Mouse (Mus musculus): ENCODE measurements around the gene Lxn. TPM values are rescaled to one million over a fixed set of nuclear protein-coding genes. Genes with fewer than 3 reads are reported as not detected.

The Lxn gene
- polyA plus RNA-seq, 1 experiment from 2014 or later = 69.0 TPM

DNA sequence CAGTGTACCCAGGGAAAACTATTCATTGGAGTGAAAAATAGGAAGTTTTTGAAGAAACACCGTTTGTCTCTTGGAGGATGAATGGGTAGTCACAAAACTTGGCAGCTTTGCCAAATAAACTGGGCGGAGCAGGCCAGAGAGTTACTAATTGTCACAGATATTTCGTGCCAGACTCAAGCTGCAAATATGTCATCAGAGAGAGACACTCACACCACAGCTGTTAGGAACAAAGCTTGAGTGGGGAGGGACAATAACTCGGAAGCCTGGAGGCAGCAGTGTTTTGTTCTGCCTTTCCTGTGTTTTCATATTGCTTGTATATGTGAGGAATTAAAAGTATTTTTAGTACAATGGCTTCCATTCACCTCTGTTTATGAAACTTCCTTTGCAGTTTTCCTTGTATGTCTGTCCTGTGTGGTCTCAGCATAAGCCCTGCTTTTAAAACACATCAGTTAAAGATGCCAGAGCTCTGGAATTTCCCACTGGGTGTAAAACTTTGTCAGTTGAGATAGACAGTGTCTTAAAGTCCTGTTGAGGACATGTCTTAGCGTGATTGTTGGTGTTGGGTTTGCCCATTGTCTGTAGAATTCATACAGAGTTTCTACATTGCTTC, 13.0 kb downstream of the Lxn start:
- Histone ChIP-seq H3K9me3 (replicated peaks) (no peaks in the 10 kb centered on the region), H3K4me2 (no peak overlapping the region), H3K9ac (no peak overlapping the region), H3K4me3 (replicated peaks) (no peak overlapping the region), H3K36me3 (peaks cover 89% of the 10 kb centered on the region), H3K4me1 (no peaks in the 10 kb centered on the region), H3K27ac (no peak overlapping the region; the same call in 1 of the 2 replicates), H3K27me3 (no peaks in the 10 kb centered on the region)
- 84% methylated on average over 5 of the region's 5 CpGs for WGBS
- no peak for ATAC-seq (replicated peaks; ENCODE audit: low FRiP score)

GRCm38 (mm10) chr3:67449660-67450059, 14.1 kb downstream of the Lxn start:
- H3K27ac ChIP-seq = no peak overlapping the region
- peaks cover 89% of the 10 kb centered on the region for H3K36me3 ChIP-seq
- H3K9me3 ChIP-seq (replicated peaks) = no peaks in the 10 kb centered on the region
- no peak overlapping the region for H3K9ac ChIP-seq
- no peaks in the 10 kb centered on the region for H3K27me3 ChIP-seq
- WGBS = 90% methylated on average over 21 of the region's 21 CpGs
- H3K4me3 ChIP-seq (replicated peaks) = no peak overlapping the region
- H3K4me2 ChIP-seq = no peak overlapping the region
- no peak for ATAC-seq (replicated peaks; ENCODE audit: low FRiP score)
- H3K4me1 ChIP-seq = no peaks in the 10 kb centered on the region

DNA sequence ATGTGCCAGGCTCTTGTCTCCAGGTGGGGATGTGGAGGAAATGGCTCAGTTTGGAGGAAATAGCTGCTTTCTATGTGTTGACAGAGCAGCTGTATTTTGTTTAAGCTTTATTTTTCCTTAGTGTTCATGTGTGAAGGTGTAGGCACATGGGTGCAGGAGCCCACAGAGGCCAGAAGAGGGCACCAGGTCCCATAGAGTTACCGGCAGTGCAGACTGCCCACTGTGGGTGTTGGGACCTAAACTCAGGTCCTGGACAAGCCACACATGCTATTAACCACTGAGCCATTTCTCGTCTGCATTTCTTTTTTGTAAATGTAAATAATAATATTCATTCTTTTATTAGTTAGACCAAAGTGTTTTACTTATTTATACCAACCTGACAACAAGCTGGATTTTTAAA, 16.6 kb downstream of the Lxn start:
- ATAC-seq (replicated peaks; ENCODE audit: low FRiP score) = no peak
- Histone ChIP-seq H3K4me2 (no peak overlapping the region), H3K27ac (no peak overlapping the region), H3K9ac (no peak overlapping the region), H3K4me3 (replicated peaks) (no peak overlapping the region), H3K4me1 (no peaks in the 10 kb centered on the region), H3K9me3 (replicated peaks) (no peaks in the 10 kb centered on the region), H3K36me3 (peaks cover 90% of the 10 kb centered on the region), H3K27me3 (no peaks in the 10 kb centered on the region)
- WGBS = 93% methylated on average over 2 of the region's 2 CpGs

DNA sequence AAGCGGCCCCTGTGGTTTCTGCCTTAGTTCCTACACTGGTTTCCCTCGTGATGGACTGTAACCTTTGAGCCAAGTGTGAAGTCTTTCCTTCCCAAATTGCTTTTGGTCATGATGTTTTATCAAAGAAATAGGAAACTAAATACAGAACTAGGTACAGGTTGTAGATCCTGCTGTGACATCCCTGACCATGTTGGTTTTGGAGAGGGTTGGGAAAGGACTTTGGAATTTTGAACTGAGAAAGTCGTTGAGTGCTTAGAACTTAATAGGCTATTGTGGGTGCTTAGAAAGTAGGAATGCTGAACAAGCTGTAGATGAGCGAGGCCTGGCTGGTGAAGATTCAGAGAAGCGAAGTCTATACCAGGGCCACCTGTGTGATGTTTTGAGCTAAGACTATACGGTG, 29.7 kb downstream of the Lxn start:
- H3K4me2 ChIP-seq = no peak overlapping the region
- no peak overlapping the region for H3K4me3 ChIP-seq (replicated peaks)
- no peak for ATAC-seq (replicated peaks; ENCODE audit: low FRiP score)
- no peak overlapping the region for H3K27ac ChIP-seq
- no peaks in the 10 kb centered on the region for H3K9me3 ChIP-seq (replicated peaks)
- H3K4me1 ChIP-seq = peaks cover 7% of the 10 kb centered on the region
- whole genome bisulfite sequencing = 93% methylated on average over 6 of the region's 6 CpGs
- no peaks in the 10 kb centered on the region for H3K27me3 ChIP-seq
- H3K36me3 ChIP-seq = peaks cover 67% of the 10 kb centered on the region
- no peak overlapping the region for H3K9ac ChIP-seq

- H3K4me2 ChIP-seq = peak within 1 kb of the TSS; percentile 71
- H3K27ac ChIP-seq = no peak within 1 kb of the TSS
- WGBS = under 1% methylated on average over 24 of the region's 24 CpGs
- H3K36me3 ChIP-seq = peaks cover 29% of the 10 kb centered on the region
- H3K9me3 ChIP-seq (replicated peaks) = peaks cover 11% of the 10 kb centered on the region; the same call in 1 of the 2 replicates
- H3K27me3 ChIP-seq = no peaks in the 10 kb centered on the region
- peaks cover 7% of the 10 kb centered on the region for H3K4me1 ChIP-seq
- peak within 1 kb of the TSS; percentile 99 for H3K4me3 ChIP-seq (replicated peaks)
- ATAC-seq (replicated peaks; ENCODE audit: low FRiP score) = peak; percentile 96
- peak within 1 kb of the TSS; percentile 86 for H3K9ac ChIP-seq
Measured at GRCm38 (mm10) chr3:67429999-67430380, 33.7 kb downstream of the Lxn start, which contains the start of gene Gfm1. Gene Gfm1 (plus strand): TSS chr3:67430096.

GRCm38 (mm10) chr3:67429338-67429998, 34.3 kb downstream of the Lxn start:
- peak overlapping the region; percentile 71 for H3K4me2 ChIP-seq
- peaks cover 11% of the 10 kb centered on the region; the same call in 1 of the 2 replicates for H3K9me3 ChIP-seq (replicated peaks)
- H3K27me3 ChIP-seq = no peaks in the 10 kb centered on the region
- H3K9ac ChIP-seq = no peak overlapping the region
- peaks cover 7% of the 10 kb centered on the region for H3K4me1 ChIP-seq
- peak overlapping the region; percentile 99 for H3K4me3 ChIP-seq (replicated peaks)
- no peak; the same call in 1 of the 2 replicates for ATAC-seq (replicated peaks; ENCODE audit: low FRiP score)
- 35% methylated on average over 8 of the region's 8 CpGs for WGBS
- no peak overlapping the region for H3K27ac ChIP-seq
- H3K36me3 ChIP-seq = peaks cover 25% of the 10 kb centered on the region

Other genes with a start within 250 kb of the Lxn start
- gene Mlf1, start 89.8 kb downstream of the Lxn start, polyA plus RNA-seq (2015; fragmentation: Nextera tagmentation; extraction: Ambion mirVana) = 11.2 and 14.6 TPM in 2 replicates
- not detected in 2 replicates for gene Gm17402, start 88.8 kb downstream of the Lxn start, polyA plus RNA-seq (2015; fragmentation: Nextera tagmentation; extraction: Ambion mirVana)
- gene Gfm1, start 33.8 kb downstream of the Lxn start, polyA plus RNA-seq (2015; fragmentation: Nextera tagmentation; extraction: Ambion mirVana) = 53.2 and 56.2 TPM in 2 replicates
- gene Rarres1, start 51.6 kb upstream of the Lxn start, polyA plus RNA-seq (2015; fragmentation: Nextera tagmentation; extraction: Ambion mirVana) = 2.8 and 3.4 TPM in 2 replicates
- 79.6 and 79.8 TPM in 2 replicates for gene Mfsd1, start 118.8 kb upstream of the Lxn start, polyA plus RNA-seq (2015; fragmentation: Nextera tagmentation; extraction: Ambion mirVana)